Mouse (Mus musculus) small intestine, adult 2 months (tissue): Measurements from ENCODE around the gene Gjb3.

Experiments
- CTCF ChIP-seq: fragments of 200-500 bp; IDR thresholded peaks from 2 replicates; pipeline ENCODE4 v1.5.1; 2012; ENCODE audit warnings: low read depth, mild to moderate bottlenecking, control low read depth, inconsistent platforms, low read length, moderate library complexity, mixed read lengths; ENCODE audit not compliant: insufficient replicate concordance, insufficient read length; ENCODE audit errors: extremely low read depth
- POLR2A ChIP-seq: fragments of 200-500 bp; IDR thresholded peaks from 2 replicates; pipeline ENCODE4 v1.6.1; 2012; ENCODE audit warnings: low read depth, mild to moderate bottlenecking, control low read depth, inconsistent platforms, low read length, moderate library complexity

DNA sequence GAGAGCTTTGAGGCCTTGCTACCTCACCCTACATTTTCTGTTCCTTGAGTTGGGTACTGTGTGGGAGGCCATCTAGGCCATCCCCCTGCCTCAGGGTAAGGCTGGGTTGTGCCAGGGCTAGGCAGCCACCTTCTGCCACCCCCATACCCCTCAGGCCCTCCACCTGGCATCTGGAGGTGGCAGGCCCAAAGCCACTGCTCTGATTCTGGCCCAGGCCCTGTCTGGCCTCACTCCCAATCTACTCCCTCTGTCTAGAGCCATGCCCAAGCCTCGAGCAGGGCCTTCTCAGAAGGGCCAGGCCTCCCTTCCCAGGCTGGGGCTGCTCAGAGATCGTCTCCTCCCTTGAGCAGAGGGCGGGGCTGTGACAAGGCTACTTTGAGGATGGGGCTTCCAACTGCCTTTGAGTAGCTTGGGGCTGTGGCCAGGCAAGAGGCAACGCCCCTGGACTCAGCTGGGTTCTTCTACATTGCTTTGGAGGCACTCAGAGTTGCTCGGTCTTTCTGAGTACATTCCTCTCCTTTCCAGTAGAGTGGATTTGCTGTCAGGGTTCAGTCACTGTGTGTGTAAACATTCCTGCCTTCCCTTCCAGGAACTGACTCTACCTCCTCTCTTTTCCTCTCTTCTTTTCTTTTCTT lies 4.3 kb upstream of the Gjb3 start:
- no peak for TF ChIP-seq CTCF
- no peak for TF ChIP-seq POLR2A
